Comparison of ENCODE assay signal across 19 mouse cellular contexts in the genomic region with DNA sequence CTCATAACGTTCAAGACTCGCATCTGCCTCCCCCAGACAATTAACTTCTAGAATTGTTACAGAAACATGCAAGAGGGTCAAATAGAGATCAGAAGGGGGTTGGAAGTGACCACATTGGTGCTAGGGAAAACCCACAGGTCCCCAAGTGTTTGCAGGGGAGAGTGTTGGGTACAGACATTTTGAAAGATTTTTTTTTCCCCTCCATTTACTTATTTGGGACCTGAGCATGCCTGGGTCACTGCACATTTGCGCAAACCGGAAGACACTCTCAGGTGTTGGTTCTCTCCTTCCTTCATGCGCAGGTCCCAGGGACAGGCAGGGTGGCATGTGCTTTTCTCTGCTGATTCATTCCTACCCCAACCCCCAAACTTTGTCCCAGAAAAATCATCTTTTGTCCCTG. TPM values are rescaled to one million over a fixed set of nuclear protein-coding genes. Genes with fewer than 3 reads are reported as not detected.
DNase-seq lines count a peak whose midpoint lies in the region; TF ChIP-seq lines count a peak whose summit lies in the region.
"Had no signal": no experiment of that assay in that cellular context is flagged by ENCODE, and none has a peak within 500 bp of the region (broad histone marks: within the 10 kb centered on the region; RNA-seq: fewer than 3 reads in every experiment).

No protein-coding gene starts in this region.

- no peaks in the 10 kb centered on the region for H3K79me2 ChIP-seq in CH12.LX (replicated peaks; ENCODE audit: control insufficient read depth, extremely low read depth, insufficient read depth, poor library complexity, severe bottlenecking)

- no peaks in the 10 kb centered on the region for H3K27me3 ChIP-seq in CH12.LX (replicated peaks)
- H3K27me3 ChIP-seq: Patski had no signal

- no peak for TF ChIP-seq CTCF in CH12.LX (conservative IDR thresholded peaks at IDR 0.05 in 1 of 2, IDR thresholded peaks at IDR 0.05 in 1 of 2; ENCODE audit: low read depth in 2 of 2, low read length in 2 of 2)

- H3K9me3 ChIP-seq in CH12.LX (replicated peaks; ENCODE audit: low read length), result no peaks in the 10 kb centered on the region
- H3K9me3 ChIP-seq: G1E had no signal

- peak overlapping the region; percentile 10 for H3K9ac ChIP-seq in CH12.LX (ENCODE audit: insufficient read depth, low read depth)

- H3K4me2 ChIP-seq in CH12.LX (ENCODE audit: insufficient read depth, low read depth, poor library complexity, severe bottlenecking), result peak overlapping the region; percentile 30

- dilution Hi-C loops in CH12.LX (cut with MboI; ENCODE audit: extremely low pct_ligation_motif_present, extremely low pct_unique_long_range_greater_than_20kb, low sequenced_read_pairs), result no loop called here

- no peak for TF ChIP-seq RAD21 in CH12.LX (IDR thresholded peaks at IDR 0.05; ENCODE audit: low read depth, low read length)

- peak; percentile 78 for TF ChIP-seq EP300 in CH12.LX (IDR thresholded peaks at IDR 0.05; ENCODE audit: low read length)

- peak overlapping the region; percentile 97 for H3K27ac ChIP-seq in CH12.LX (ENCODE audit: insufficient read depth, low read depth)

- in situ Hi-C loops in CH12.LX (cut with MboI; ENCODE audit: low pct_ligation_motif_present, low pct_unique_long_range_greater_than_20kb, low sequenced_read_pairs), result no loop called here

- H3K4me1 ChIP-seq in CH12.LX (ENCODE audit: control insufficient read depth in 1 of 2, insufficient read depth in 2 of 2), result peaks cover 31 to 88% of the 10 kb centered on the region in 2 experiments

- peak; percentile 53; the same call in 1 of the 2 replicates for TF ChIP-seq POLR2A in CH12.LX (IDR thresholded peaks at IDR 0.05; ENCODE audit: low read depth, low read length)

- H3K4me3 ChIP-seq in CH12.LX (replicated peaks in 1 of 3; ENCODE audit: low read depth in 2 of 3, low read length in 2 of 3, poor library complexity in 1 of 3), result peak overlapping the region in 2 of 3 experiments; percentile 46 to 51

- peaks cover 0 to 25% of the 10 kb centered on the region in 2 experiments for H3K36me3 ChIP-seq in CH12.LX (replicated peaks in 1 of 2; ENCODE audit: control insufficient read depth in 1 of 2, insufficient read depth in 1 of 2, low read length in 1 of 2)
- H3K36me3 ChIP-seq: G1E had no signal

- DNase-seq in CH12.LX (ENCODE audit: extremely low read depth), result peak; percentile 69
- DNase-seq in cerebellum, adult 9-11 months, result no peak
- DNase-seq: adrenal gland, adult 2 months; adrenal gland, adult 8-10 months; adrenal gland, postnatal 10 days; adrenal gland, postnatal 14 days; adrenal gland, postnatal 25 days; adrenal gland, postnatal 36 days; B cell, adult 2 months; cerebellum, adult 11 months; cerebellum, adult 11-12 months; cerebellum, adult 18-20 months; cerebellum, adult 2 months; cerebellum, adult 8-10 months had no signal

TF ChIP-seq in CH12.LX, 34 proteins besides CTCF, POLR2A, EP300 and RAD21:
- TF ChIP-seq ZMIZ1 (IDR thresholded peaks at IDR 0.05; ENCODE audit: low read depth, low read length), result no peak
- TF ChIP-seq SIN3A (IDR thresholded peaks at IDR 0.05; ENCODE audit: low read length), result no peak
- TF ChIP-seq RCOR1 (conservative IDR thresholded peaks at IDR 0.05; ENCODE audit: low read depth, low read length), result 0 out of 2 replicates have a peak, but pooled peaks have one; percentile 45
- no peak for TF ChIP-seq POLR2AphosphoS2 (IDR thresholded peaks at IDR 0.05; ENCODE audit: low read depth, low read length)
- peak; percentile 42 for TF ChIP-seq JUN (IDR thresholded peaks at IDR 0.05; ENCODE audit: insufficient read depth, low read depth, low read length)
- TF ChIP-seq ZNF384 (IDR thresholded peaks at IDR 0.05; ENCODE audit: low read depth, low read length), result peak; percentile 92
- TF ChIP-seq HCFC1 (IDR thresholded peaks at IDR 0.05; ENCODE audit: low read depth, low read length), result no peak; the same call in 1 of the 2 replicates
- peak; percentile 90 for TF ChIP-seq ETS1 (conservative IDR thresholded peaks at IDR 0.05; ENCODE audit: low read depth, low read length)
- no peak for TF ChIP-seq NELFE (IDR thresholded peaks at IDR 0.05; ENCODE audit: low read depth, low read length)
- TF ChIP-seq MXI1 (IDR thresholded peaks at IDR 0.05; ENCODE audit: low read depth, low read length), result peak; percentile 52; the same call in 1 of the 2 replicates
- no peak for TF ChIP-seq E2F4 (IDR thresholded peaks at IDR 0.05; ENCODE audit: insufficient replicate concordance, low read depth, low read length)
- TF ChIP-seq MAX (IDR thresholded peaks at IDR 0.05; ENCODE audit: low read length), result peak; percentile 84
- peak; percentile 66; the same call in 1 of the 2 replicates for TF ChIP-seq MAZ (IDR thresholded peaks at IDR 0.05; ENCODE audit: low read depth, low read length)
- TF ChIP-seq CHD2 (IDR thresholded peaks at IDR 0.05; ENCODE audit: low read length), result peak; percentile 56; the same call in 1 of the 2 replicates
- TF ChIP-seq IRF4 (IDR thresholded peaks at IDR 0.05; ENCODE audit: low read depth, low read length), result peak; percentile 87
- TF ChIP-seq SMC3 (IDR thresholded peaks at IDR 0.05; ENCODE audit: low read depth, low read length), result no peak; the same call in 1 of the 2 replicates
- no peak for TF ChIP-seq PAX5 (IDR thresholded peaks at IDR 0.05; ENCODE audit: low read length)
- no peak for TF ChIP-seq UBTF (IDR thresholded peaks at IDR 0.05; ENCODE audit: low read depth, low read length)
- no peak for TF ChIP-seq USF2 (conservative IDR thresholded peaks at IDR 0.05; ENCODE audit: low read depth, low read length)
- TF ChIP-seq GABPA (IDR thresholded peaks at IDR 0.05; ENCODE audit: insufficient replicate concordance, low read depth, low read length), result no peak
- no peak for TF ChIP-seq ZC3H11A (IDR thresholded peaks at IDR 0.05; ENCODE audit: low read depth, low read length)
- TF ChIP-seq ZKSCAN1 (IDR thresholded peaks at IDR 0.05; ENCODE audit: borderline replicate concordance, low read depth, low read length), result no peak
- peak; percentile 69 for TF ChIP-seq ELF1 (IDR thresholded peaks at IDR 0.05; ENCODE audit: low read depth, low read length)
- TF ChIP-seq MAFK (IDR thresholded peaks at IDR 0.05; ENCODE audit: insufficient replicate concordance, low read length), result 0 out of 2 replicates have a peak, but pooled peaks have one; percentile 44
- no peak for TF ChIP-seq KAT2A (IDR thresholded peaks at IDR 0.05; ENCODE audit: insufficient replicate concordance, low read length)
- peak; percentile 87 for TF ChIP-seq BHLHE40 (IDR thresholded peaks at IDR 0.05; ENCODE audit: low read depth, low read length)
- peak; percentile 87 for TF ChIP-seq MEF2A (IDR thresholded peaks at IDR 0.05; ENCODE audit: borderline replicate concordance, low read depth, low read length)
- peak; percentile 74 for TF ChIP-seq NRF1 (IDR thresholded peaks at IDR 0.05; ENCODE audit: low read depth, low read length)
- TF ChIP-seq MYC (IDR thresholded peaks at IDR 0.05; ENCODE audit: low read depth, low read length), result peak; percentile 95
- TF ChIP-seq TCF12 (IDR thresholded peaks at IDR 0.05; ENCODE audit: low read depth, low read length), result peak; percentile 89
- TF ChIP-seq TBP (conservative IDR thresholded peaks at IDR 0.05; ENCODE audit: low read depth, low read length), result no peak
- no peak for TF ChIP-seq CHD1 (IDR thresholded peaks at IDR 0.05; ENCODE audit: low read depth, low read length)
- TF ChIP-seq USF1 (IDR thresholded peaks at IDR 0.05; ENCODE audit: low read depth, low read length), result no peak
- peak; percentile 60 for TF ChIP-seq JUND (conservative IDR thresholded peaks at IDR 0.05; ENCODE audit: low read depth, low read length)

RNA-seq across cellular contexts. Expression of gene Cass4, which starts 23.3 kb away (rescaled TPM):
- total RNA-seq in CH12.LX (2012; rRNA removed) (3.8 and 5.3 TPM in 2 replicates), CH12.LX (2014; rRNA removed) (2.9 and 3.3 TPM in 2 replicates)
- 3.7 and 3.8 TPM in 2 replicates for polyA plus RNA-seq in CH12.LX (2012; ENCODE audit: insufficient read length, low read depth)
- total RNA-seq: adrenal gland, postnatal 25 days had no signal
- polyA plus RNA-seq: Patski had no signal

RNA-seq across cellular contexts. Expression of gene Rtf2, which starts 23.5 kb away (rescaled TPM):
- total RNA-seq in CH12.LX (2012; rRNA removed) (61.4 and 66.6 TPM in 2 replicates), CH12.LX (2014; rRNA removed) (58.5 and 60.3 TPM in 2 replicates)
- polyA plus RNA-seq in CH12.LX (2012; ENCODE audit: insufficient read length, low read depth), result 72.9 and 90.2 TPM in 2 replicates

RNA-seq across cellular contexts. Expression of gene Gcnt7, which starts 41.5 kb away (rescaled TPM):
- 0.17 and 0.29 TPM in 2 replicates for total RNA-seq in CH12.LX (2012; rRNA removed)
- not detected in 2 replicates for total RNA-seq in CH12.LX (2014; rRNA removed)
- polyA plus RNA-seq in CH12.LX (2012; ENCODE audit: insufficient read length, low read depth), result 0.21 TPM in 1 of 2 replicates, not detected in the other
- total RNA-seq: adrenal gland, adult 18-20 months; adrenal gland, adult 2 months; adrenal gland, adult 8-10 months; adrenal gland, postnatal 10 days; adrenal gland, postnatal 14 days; adrenal gland, postnatal 25 days; adrenal gland, postnatal 36 days; adrenal gland, postnatal 4 days had no signal
- polyA plus RNA-seq: adrenal gland, adult 2 months; brain, embryonic 14.5 days; cerebellum, adult 2 months; G1E had no signal

RNA-seq across cellular contexts. Expression of gene Cstf1, which starts 46.4 kb away (rescaled TPM):
- total RNA-seq in CH12.LX (2012; rRNA removed), result 44.2 and 52.1 TPM in 2 replicates
- 59.0 and 62.1 TPM in 2 replicates for total RNA-seq in CH12.LX (2014; rRNA removed)
- polyA plus RNA-seq in CH12.LX (2012; ENCODE audit: insufficient read length, low read depth), result 49.6 and 53.2 TPM in 2 replicates

RNA-seq across cellular contexts. Expression of gene Aurka, which starts 46.5 kb away (rescaled TPM):
- 88.6 and 103 TPM in 2 replicates for total RNA-seq in CH12.LX (2012; rRNA removed)
- 73.6 and 84.4 TPM in 2 replicates for total RNA-seq in CH12.LX (2014; rRNA removed)
- polyA plus RNA-seq in CH12.LX (2012; ENCODE audit: insufficient read length, low read depth), result 113 and 128 TPM in 2 replicates
